Mouse (Mus musculus): ENCODE results near the gene Ptgfrn. TPM values are rescaled to one million over a fixed set of nuclear protein-coding genes. Genes with fewer than 3 reads are reported as not detected.
A peak's percentile ranks its signal among the peaks of the same experiment; 100 is the strongest.

The Ptgfrn gene
- total RNA-seq, 4 experiments from 2014 or later = 10.8 to 14.7 (median 12.3) TPM

- DNase-seq (ENCODE audit: low spot score in 2 of 2) = no peak
Observed at GRCm38 (mm10) chr3:101044686-101045085, 65.4 kb downstream of the Ptgfrn start.

- no peak for DNase-seq (ENCODE audit: low spot score in 2 of 2)
Observed at GRCm38 (mm10) chr3:101041997-101042396, 68.1 kb downstream of the Ptgfrn start.

DNA sequence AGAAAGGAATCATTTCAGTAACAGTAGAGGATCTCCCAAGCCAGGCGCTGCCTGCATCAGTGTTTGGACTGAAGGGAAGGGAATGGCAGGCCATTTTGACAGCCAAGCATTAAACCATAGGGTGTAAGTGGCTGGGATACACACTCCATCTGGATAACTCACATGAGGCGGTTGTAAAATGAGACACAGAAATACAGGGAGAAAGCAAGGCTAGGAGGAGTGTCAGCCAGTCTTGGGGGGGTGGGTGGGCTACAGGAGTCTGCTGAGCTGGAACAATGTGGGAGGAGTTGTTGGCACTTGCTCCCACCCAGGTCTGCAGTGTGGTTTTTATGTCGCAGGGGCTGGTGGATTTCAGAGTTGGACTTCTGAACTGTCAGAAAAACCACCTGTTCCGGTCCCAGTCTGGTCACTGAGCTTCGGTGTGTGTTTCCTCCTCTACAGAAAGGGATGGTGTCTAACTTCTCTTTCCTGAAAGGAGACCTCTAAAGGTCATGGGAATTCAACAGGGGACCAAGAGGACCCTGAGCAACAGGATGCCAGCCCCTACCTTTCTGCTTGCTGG, 72.0 kb downstream of the Ptgfrn start:
- DNase-seq (ENCODE audit: low spot score in 2 of 2) = no peak

GRCm38 (mm10) chr3:101036001-101036400, 74.1 kb downstream of the Ptgfrn start:
- DNase-seq (ENCODE audit: low spot score in 2 of 2) = no peak

- no peak for DNase-seq (ENCODE audit: low spot score in 2 of 2)
Observed at GRCm38 (mm10) chr3:101034509-101034908, 75.6 kb downstream of the Ptgfrn start.

GRCm38 (mm10) chr3:101033644-101034043, 76.4 kb downstream of the Ptgfrn start:
- DNase-seq (ENCODE audit: low spot score in 2 of 2) = no peak

- DNase-seq (ENCODE audit: low spot score in 2 of 2) = no peak
Observed at GRCm38 (mm10) chr3:101031456-101032142, 78.5 kb downstream of the Ptgfrn start.

GRCm38 (mm10) chr3:101030630-101031029, 79.4 kb downstream of the Ptgfrn start:
- DNase-seq (ENCODE audit: low spot score in 2 of 2) = no peak

GRCm38 (mm10) chr3:101029339-101029738, 80.7 kb downstream of the Ptgfrn start, which contains the start of gene Cd101:
Cd101 (minus strand) TSS chr3:101029556.
- DNase-seq (ENCODE audit: low spot score in 2 of 2) = no peak

DNA sequence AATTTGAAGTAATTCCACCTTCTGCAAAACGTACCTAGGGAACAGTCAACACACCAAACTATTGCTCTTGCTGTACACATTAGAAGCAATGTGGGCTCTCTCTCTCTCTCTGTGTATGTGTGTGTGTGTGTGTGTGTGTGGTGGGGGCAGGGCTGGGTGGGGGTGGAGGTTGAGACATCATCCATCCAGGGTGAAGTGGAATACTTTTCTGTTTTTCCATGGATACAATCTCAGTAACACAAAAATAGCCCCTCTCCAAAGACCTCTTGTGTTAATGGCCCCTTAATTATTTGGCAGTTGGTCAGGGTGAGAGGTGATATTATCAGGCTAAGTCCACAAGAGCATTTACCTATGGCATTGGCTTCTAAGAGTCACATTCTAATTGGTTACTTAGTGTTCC, 83.3 kb downstream of the Ptgfrn start:
- no peak for DNase-seq (ENCODE audit: low spot score in 2 of 2)

- no peak for DNase-seq (ENCODE audit: low spot score in 2 of 2)
Observed at GRCm38 (mm10) chr3:101022967-101023366, 87.1 kb downstream of the Ptgfrn start.

- DNase-seq (ENCODE audit: low spot score in 2 of 2) = no peak
Observed at GRCm38 (mm10) chr3:101021481-101022051, 88.5 kb downstream of the Ptgfrn start.

- no peak for DNase-seq (ENCODE audit: low spot score in 2 of 2)
Observed at GRCm38 (mm10) chr3:101021073-101021472, 89.0 kb downstream of the Ptgfrn start.

DNA sequence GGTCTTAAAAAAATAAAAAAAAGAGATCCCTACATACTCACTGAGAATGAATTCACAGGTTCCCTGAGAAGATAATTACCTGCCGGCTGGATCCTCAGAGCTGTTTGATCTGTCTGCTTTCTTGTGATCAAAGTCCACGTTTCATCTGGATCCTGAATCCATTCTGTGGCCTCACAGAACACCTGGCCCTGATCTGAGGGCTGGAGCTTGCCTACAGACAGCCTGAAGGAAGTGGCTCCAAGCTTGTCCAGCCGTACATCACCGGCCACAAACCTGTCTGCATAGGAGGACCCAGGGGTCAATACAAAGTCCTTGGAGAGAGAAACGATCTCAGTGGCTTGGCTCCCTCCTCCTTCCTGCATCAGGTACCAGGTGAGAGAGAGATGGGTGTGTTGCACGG, 91.6 kb downstream of the Ptgfrn start:
- DNase-seq (ENCODE audit: low spot score in 2 of 2) = no peak

DNA sequence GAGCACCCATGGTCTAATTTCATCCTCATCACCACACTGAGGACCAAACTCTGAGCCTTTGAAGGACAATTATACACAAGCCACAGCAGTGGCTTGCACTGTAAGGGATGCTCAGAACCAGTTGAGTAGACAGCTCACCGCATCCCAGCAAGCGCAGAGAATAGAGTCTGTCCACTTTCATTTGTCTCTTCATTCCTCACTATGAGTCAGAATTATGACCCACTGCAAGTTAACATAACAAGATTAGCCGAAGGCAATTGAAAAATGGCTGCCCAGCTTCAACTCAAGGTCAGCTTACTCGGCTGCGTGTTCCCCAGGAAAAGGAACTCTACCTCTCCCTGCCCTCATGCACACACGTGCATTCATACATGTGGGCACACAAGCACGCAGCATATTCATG, 94.0 kb downstream of the Ptgfrn start:
- DNase-seq (ENCODE audit: low spot score in 2 of 2) = no peak

DNA sequence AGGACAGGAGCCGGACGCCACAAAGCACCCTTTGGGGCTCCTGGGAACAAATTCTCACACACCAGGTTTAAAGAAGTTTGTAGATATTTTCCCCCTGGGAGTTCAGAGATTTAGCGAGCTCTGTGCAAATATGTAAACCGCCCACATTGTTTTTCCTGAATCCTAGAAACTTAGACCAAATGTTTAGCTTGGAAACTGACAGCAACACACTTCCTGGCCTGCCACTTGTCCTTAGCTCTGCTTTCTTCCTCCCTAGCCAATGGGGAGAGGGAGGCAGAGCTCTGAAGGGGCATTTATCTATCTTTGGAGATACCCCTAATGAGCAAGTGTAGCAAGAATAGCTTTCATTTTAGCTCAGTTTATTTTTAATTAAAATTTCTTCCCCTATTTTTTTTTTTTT, 94.8 kb downstream of the Ptgfrn start:
- DNase-seq (ENCODE audit: low spot score in 2 of 2) = no peak

DNA sequence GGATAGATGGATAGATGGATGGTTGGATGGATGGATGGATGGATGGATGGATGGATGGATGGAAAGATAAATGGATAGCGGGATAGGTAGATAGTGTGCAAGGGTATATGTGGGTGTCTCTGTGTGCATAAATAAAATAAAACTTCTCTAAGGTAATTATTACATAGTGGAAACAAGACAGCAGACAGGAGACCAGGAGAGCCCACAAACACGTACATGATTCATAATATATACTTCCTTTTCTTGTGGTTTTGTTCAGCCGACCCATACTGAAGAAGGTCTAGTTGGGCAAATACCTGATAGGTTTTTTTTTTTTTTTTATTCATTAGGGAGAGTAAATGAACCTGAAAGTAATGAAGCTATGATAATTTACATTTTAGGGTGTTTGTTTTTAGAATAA, 96.5 kb downstream of the Ptgfrn start:
- no peak for DNase-seq (ENCODE audit: low spot score in 2 of 2)

GRCm38 (mm10) chr3:101013005-101013404, 97.1 kb downstream of the Ptgfrn start:
- no peak for DNase-seq (ENCODE audit: low spot score in 2 of 2)

GRCm38 (mm10) chr3:101012597-101012996, 97.5 kb downstream of the Ptgfrn start:
- no peak for DNase-seq (ENCODE audit: low spot score in 2 of 2)

- DNase-seq (ENCODE audit: low spot score in 2 of 2) = peak in 1 of 2 experiments; percentile 27
Observed at GRCm38 (mm10) chr3:101012131-101012571, 97.9 kb downstream of the Ptgfrn start.

DNA sequence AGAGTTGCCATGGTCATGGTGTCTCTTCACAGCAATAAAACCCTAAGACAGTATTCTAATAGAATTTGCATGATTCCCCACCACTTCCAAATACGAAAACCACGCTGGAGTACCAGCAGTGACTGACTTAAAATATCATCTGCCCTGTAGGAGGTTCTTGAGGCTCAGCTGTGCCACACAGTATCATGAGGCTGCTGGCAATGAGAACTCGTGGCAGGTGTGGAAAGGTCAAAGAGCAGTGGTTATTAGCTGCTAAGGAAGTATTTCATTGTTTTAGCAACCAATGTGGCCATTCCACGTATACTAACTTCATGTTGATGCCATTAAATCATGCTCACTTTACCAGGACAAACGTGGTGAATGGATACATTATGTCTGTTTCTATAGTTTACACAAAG, 98.9 kb downstream of the Ptgfrn start:
- no peak for DNase-seq (ENCODE audit: low spot score in 2 of 2)

GRCm38 (mm10) chr3:101010589-101011202, 99.4 kb downstream of the Ptgfrn start:
- DNase-seq (ENCODE audit: low spot score in 2 of 2) = no peak
